Mouse (Mus musculus): ENCODE data around the gene Cox8b.

Cox8b gene

DNA sequence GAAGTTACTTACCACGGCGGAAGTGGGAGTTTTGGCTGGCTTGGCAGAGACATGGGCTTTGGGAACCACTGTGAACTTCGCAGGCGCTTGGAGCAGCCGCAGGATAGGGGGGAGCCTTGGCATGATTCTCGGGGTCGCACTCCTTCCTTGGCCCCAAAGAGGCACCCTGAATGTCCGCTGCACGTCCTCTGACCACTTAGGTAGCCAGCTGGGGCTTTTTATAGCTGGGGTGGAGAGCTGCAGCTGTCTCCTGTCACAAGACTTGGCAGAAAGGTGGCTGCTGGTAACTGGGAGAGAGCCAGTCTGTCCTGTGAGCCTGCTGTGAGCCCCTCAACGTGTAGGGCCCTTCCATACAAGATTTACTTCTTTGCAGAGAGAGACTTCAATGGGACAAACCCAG lies at the start of gene Cox8b:
Cox8b (minus strand) TSS at position 227 of the 400 bp plus-strand sequence.
- CTCF ChIA-PET, result no interaction called here

DNA sequence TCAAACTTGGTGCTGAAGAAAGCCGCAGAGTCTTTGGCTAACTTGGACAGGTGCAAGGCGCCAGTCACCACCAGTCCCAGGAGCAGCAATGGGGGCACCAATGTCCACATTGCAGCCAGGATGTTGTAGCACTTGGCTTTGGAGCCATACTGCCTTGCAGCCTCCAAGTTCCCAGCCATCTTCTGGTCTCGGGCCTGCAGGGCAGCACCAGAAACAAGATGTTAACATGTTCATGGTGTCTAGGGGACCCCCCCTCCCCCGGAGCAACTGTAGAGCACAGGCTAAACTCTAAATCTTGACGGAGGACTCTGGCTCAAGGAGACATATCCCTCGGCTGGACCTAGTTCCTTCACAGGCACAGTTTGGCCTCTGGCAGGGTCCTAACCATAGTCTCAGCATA lies 49.0 kb upstream of the Cox8b start:
- CTCF ChIA-PET, result interaction anchor here (0.8 kb wide), 1 partner anchor 634 kb away, joined by 3 read pairs; no protein-coding TSS in a partner anchor

DNA sequence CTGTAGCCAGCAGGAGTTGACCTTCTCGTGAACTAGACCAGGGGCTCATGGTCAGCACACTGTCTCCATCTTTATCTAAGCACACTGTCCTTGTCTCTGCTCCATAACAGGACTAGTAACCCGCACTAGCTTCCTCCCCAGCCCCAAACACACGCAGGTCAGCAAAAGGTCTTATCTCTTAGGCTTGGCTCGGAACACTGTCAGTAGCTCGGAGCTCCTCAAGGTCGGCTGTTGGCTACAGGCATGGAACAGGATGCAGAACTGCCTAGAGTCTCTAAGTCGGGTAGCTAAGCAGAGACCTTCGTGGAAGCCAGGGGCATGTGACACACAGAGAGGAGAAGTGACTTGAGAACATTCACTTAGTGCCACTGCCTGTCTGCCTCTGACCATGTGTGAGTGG lies 47.9 kb upstream of the Cox8b start:
- CTCF ChIA-PET, result no interaction called here

DNA sequence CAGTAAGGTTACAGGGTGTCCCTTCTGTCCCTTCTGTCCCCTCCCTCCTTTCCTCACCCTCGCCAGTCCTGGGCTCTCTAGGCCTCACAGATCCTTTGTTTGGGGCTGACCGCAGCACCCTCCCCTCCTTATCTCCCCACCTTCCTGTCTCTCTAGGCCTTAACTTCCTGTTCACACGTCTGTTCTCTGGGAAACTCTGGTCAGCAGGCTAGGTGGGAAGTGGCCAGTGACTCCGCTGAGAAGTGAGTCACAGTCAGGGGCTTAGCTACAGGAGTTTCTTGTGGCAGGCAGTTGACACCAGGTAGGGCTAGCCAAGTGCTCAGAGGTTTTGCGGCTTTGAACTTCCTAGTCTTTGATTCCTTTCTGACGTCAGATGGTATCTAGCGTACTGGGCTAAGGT lies 46.7 kb upstream of the Cox8b start:
- CTCF ChIA-PET, result interaction anchor here (0.6 kb wide), 1 partner anchor 15 kb away, joined by 3 read pairs; no protein-coding TSS in a partner anchor

DNA sequence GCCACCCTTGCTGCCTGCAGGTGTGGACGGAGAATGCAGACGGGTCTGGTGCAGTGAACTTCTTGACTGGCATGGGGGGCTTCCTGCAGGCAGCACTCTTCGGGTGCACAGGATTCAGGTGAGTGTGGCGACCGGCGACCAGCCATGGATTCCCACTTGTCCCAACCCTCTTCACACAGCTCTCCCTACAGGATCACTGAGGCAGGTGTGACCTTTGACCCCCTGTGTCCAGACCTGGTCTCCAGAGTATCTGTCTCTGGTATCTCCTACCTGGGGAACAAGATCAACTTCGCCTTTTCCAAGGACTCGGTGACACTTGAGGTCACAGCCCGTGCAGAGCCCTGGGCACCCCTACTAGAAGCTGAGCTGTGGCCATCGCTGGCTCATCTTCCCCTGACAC lies 46.1 kb upstream of the Cox8b start:
- CTCF ChIA-PET, result no interaction called here

DNA sequence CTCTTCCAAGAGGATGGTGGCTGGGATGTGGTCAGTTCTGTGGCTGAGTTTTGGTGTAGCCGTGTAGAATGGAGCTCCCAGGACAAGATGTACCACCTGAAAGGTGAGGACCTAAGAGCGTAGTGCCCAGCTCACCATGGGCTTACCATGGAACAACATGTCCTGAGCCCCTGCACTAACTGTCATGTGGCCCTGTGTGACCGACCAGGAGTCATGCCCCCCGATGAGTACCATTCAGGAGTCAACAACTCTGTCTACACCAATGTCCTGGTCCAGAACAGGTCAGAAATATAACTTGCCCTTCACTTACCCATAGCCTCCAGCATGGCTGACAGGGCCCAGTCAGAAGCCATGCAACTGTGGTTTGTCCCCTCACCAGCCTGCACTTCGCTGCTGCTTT lies 45.0 kb upstream of the Cox8b start:
- CTCF ChIA-PET, result no interaction called here

DNA sequence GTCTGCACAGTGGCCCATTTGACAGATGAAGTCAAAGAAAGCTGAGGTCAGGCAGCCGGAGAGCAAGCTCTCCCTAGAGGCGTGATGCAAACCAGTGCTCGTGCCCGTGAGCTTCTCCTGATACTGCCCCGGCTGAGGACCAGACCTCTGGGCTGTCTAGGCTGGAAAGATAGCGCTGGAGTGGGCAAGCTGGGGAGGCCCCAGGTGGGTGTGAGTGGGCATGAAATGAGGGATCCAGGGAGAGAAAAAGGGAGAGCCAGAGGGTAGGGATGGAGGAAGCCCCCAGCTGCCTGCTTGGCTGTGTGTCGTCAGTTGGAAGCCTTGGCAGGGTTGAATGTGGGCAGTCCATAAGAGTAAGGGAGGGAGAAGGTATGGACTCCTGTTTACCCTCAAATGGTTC lies 44.0 kb upstream of the Cox8b start:
- CTCF ChIA-PET, result no interaction called here

DNA sequence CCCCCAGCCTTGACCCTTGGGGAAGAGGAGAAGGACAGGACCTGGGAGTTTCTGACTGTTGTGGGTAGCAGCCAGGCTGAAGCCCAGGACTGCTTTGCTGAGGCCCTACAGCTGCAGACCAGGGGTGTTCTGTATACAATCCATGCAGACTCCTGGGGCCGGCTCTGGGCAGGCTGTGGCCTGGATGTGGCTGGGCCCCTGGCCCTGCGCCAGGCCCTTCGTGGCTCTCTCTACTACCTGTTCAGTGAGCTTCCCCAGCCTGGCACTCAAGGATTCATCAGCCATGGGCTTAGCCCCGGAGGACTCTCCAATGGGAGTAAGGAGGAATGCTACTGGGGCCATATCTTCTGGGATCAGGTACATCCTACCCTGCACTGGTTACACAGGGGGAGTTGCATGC lies 43.1 kb upstream of the Cox8b start:
- CTCF ChIA-PET, result no interaction called here

DNA sequence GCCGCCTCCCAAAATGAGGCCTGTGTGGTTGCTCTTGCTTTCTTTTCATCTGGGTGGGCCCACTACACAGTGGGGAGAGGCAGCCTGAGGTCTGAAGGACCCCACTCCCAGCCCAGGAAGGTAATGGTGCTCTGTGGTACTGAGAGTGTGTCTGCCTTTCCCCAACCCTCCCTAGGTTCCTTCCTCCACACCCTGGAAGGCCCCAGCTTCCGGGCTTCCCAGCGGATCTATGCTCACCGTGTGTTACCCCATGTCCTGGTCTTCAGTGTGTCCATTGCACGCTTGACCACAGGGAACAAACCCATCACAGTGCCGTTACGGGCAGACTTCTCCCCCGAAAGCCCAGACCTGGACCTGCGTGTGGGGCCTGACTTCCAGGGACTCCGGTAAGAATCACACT lies 42.6 kb upstream of the Cox8b start:
- CTCF ChIA-PET, result no interaction called here

DNA sequence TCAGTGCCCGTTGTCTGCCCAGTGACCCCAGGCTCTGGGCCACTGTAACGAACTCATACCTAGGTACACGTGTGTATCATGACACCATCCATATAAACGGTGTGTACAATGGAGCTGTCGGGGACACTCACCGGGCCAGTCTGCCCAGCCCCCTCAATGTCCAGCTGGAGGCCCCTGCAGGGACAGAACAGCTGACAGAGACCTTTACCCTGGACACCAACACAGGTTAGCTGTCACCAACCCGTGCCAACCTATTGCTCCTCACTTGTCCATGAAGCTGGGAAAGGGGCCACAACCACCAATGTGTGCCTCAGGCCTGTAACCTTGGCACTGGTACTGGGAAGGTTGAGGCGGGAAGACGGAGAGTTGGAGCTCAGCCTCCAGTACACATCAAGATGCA lies 42.1 kb upstream of the Cox8b start:
- CTCF ChIA-PET, result interaction anchor here (0.7 to 1.4 kb wide), 2 partner anchors 17 to 234 kb away, joined by 3 read pairs; no protein-coding TSS in a partner anchor

DNA sequence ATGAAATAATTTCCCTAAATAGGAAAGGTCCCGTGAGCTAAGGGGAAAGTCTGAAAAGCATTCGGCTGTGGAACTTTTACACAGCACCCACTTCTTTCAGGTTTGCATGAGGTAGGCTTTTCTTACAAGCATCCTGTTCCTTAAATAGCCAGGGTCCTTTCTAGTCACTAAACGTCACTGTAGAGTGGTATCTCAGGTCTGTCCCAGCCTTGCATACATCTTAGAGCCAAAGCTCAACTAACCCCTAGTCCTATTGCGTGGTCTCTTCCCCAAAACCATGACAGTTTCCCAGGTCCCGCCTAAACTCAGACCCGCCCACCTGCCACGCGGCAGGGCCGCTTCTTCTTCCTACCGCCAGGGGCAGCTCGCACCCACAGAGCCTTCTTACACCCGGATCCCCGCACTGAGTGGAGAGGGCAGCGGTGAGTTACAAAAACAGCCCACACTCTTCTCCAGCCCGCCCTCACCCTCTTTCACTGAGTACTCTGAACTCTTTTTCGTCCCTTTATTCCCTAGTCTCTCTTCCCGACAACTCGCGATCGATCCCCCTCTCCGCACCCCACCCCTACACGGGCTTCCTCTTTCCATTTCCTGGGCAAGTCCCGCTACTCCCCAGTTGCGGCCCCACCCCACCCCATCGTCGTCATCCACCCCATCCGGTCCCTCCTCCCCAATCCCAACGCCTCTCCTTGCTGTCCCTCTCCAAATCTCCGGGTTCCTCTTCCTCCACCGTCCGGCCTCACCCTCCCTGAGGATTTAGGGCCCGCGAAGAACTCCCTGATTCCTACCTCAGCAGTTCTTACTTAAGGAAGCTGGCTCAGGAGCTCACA lies 41.2 kb upstream of the Cox8b start, which contains the start of gene Pgghg:
Pgghg (plus strand) TSS at position 170 of the 830 bp plus-strand sequence.
- CTCF ChIA-PET, result interaction anchor here (0.5 to 1.4 kb wide), 6 partner anchors 11 to 235 kb away, joined by 3 to 5 read pairs (median 3); no protein-coding TSS in a partner anchor

DNA sequence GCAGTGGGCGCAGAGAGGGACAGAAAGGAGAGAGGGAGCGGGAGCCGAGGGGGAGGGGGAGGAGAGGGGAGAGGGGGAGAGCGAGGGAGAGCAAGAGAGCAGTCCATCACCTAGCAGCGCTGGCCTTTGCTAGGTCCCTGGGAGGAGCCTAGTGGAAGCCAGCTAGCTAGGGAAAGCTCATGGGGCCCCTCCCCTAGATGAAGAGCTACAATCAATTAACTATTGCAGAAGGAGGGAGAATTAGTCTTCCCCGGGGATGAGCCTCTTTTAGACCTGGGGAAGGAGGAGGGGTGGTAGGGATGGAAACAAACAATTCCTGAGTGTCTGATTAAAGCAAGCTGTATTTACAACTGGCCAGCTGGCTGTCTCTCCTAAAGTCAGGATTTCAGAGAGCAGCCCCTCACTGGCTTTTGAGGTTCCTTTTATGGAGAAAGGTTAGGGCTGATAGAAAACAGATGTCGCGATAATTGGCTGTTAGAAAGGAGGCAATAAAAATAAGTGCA lies 39.5 kb upstream of the Cox8b start:
- CTCF ChIA-PET, result no interaction called here

DNA sequence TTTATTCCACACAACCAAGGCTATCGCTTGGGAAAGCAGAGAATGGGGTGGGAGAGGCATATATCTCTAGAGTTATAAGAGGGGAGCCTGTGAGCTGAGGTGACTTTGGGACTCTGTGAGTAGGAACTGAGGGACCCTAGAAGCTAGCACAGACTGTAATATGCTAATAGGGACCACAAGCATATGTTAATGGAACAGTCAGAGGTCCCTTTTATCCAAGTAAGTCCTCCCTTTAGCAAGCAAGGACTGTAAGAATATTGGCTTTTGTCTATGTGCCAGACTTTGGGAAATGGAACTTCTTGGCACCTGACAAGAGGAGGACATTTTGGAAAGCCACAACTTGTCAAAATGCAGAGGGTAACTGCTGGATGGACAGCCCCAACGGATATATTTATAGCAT lies 38.6 kb upstream of the Cox8b start:
- CTCF ChIA-PET, result no interaction called here

DNA sequence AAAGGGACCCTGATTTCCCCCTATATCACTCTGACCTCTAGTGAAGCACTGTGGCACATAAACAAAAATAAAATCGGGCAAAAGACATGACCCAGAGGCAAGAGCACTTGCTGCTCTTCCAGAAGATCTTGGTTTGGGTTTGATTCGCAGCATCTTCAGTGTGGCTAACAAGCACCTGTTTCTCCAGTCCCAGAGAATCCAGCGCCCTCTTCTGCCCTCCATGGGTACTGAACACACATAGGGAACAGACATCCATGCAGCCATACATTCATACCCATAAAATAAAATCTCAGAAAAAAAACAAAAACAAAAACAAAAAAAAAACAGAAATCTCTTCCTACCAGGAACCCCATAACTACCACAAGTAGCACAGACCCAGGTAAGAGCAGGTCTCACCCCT lies 38.2 kb upstream of the Cox8b start:
- CTCF ChIA-PET, result no interaction called here

DNA sequence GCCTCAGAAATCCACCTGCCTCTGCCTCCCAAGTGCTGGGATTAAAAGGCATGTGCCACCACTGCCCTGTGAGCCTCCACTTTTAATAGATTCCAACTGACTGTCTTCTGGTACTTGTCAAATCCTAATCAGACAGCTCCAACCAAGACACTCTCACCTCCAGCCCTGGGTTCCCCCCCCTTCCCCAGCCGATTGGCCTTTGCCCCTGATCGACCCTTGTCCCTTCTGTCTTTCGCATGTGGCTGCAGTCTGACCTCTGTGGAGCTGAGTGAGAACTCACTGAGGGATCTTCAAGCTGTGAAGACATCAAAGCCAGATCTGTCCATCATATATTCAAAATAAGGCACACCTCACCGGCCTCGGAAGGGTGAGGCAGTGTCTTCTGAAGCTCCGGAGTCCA lies 26.9 kb upstream of the Cox8b start:
- CTCF ChIA-PET, result interaction anchor here (0.6 kb wide), 1 partner anchor 10 kb away, joined by 14 read pairs; no protein-coding TSS in a partner anchor

DNA sequence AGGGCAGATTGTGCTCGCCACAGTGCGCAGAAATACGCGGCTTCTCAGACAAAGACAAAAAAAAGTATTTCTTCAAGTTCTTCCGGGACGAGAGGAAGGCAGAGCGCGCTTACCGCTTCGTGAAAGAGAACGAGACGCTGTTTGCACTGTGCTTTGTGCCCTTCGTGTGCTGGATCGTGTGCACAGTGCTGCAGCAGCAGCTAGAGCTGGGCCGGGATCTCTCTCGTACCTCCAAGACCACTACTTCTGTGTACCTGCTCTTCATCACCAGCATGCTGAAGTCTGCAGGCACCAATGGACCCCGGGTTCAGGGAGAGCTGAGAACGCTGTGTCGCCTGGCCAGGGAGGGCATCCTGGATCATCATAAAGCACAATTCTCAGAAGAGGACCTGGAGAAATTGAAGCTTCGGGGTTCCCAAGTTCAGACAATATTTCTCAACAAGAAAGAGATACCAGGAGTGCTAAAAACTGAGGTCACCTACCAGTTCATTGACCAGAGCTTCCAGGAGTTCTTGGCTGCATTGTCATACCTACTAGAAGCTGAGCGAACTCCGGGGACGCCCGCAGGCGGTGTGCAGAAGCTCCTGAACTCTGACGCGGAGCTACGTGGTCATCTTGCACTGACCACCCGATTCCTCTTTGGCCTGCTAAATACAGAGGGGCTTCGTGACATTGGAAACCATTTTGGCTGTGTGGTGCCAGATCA lies 23.0 kb upstream of the Cox8b start:
- CTCF ChIA-PET, result no interaction called here

DNA sequence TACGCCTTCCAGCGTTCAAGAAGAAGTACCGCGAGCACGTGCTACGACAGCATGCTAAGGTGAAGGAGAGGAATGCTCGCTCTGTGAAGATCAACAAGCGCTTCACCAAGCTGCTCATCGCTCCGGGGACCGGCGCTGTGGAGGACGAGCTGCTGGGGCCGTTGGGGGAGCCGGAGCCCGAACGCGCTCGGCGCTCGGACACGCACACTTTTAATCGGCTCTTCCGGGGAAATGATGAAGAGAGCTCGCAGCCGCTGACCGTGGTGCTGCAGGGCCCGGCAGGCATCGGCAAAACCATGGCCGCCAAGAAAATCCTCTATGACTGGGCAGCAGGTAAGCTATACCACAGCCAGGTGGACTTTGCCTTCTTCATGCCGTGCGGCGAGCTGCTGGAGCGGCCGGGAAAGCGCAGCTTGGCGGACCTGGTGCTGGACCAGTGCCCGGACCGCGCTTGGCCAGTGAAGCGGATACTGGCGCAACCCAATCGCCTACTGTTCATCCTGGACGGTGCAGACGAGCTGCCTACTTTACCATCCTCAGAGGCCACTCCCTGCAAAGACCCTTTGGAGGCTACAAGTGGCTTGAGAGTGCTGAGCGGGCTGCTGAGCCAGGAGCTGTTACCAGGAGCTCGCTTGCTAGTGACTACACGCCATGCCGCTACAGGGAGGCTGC lies 22.3 kb upstream of the Cox8b start:
- CTCF ChIA-PET, result no interaction called here

DNA sequence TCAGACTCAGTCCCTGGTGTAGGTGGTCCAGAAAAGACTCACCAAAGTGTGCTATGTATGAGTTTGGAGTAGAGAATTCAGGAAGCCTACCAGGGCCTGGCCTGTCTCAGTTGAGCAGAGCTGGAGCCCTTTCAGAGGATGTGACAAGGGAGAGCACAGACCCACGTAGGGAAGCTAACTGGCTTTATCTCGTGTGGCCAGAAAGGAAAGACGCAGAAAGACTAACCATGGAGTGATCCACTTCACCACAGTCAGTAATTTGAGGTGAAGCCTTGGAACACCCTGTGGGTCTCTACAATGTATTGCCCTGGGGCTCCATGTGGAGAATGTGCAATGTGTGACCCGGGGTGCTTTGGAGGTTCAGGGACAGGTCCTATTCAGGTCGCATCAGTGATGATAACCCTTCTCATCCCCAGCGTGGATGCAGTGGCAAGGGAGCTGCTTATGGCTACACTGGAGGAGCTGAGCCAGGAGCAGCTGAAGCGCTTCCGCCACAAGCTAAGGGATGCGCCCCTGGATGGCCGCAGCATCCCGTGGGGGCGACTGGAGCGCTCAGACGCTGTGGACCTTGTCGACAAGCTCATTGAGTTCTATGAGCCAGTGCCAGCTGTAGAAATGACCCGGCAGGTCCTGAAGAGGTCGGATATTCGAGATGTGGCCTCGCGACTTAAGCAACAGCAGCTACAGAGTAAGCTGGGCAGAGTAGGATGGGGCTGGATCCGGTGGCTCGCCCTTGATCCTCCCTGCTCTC lies 21.2 kb upstream of the Cox8b start:
- CTCF ChIA-PET, result interaction anchor here (0.6 to 0.7 kb wide), 2 partner anchors 13 to 262 kb away, joined by 3 to 4 read pairs; no protein-coding TSS in a partner anchor

DNA sequence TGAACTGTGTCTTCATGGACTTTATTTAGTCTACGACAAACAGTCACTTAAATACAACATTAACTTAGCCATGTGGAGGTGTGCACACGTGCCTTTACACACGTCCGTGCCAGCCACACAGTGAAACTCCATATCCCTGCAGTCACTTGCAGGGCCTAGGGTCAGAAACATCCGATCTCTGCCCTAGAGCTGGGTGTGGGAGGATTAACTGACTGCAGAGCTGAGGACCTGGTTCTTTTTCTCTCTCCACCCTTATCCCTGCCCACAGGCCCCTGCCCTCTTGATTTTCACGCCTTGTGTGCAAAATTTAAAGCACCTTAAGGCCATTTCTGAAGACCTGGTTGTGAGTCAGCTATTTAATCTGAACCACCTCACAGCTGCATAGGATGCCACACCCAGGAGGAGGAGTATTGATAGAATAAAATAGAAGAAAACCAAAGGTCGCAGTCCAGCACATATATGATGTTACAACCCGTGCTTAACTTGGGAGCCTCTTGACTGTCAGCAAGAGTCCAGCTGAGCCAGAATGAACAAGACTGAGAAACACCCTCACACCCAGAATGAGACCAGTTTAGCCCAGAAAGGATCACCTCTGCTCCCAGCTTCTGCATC lies 20.3 kb upstream of the Cox8b start, which contains the start of gene Nlrp6:
Nlrp6 (plus strand) TSS at position 485 of the 612 bp plus-strand sequence.
- CTCF ChIA-PET, result interaction anchor here (0.6 kb wide), 1 partner anchor 263 kb away, joined by 4 read pairs; no protein-coding TSS in a partner anchor

DNA sequence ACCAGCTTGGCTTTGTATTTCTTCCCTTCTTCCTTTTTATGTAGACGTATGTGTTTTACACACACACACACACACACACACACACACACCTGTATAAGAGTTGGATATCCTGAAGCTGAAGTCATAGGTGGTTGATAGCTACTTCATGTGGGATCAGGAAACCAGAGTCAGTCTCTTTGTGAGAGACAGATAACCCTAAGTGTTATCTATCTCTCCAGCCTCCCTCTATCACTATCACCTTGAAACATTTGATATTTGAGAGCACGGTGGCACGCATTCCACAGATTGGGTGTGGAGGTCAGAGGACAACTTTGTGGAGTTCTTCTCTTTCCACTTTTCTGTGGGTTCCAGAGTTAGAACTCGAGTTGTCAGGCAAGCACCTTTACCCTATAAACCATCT lies 19.7 kb upstream of the Cox8b start:
- CTCF ChIA-PET, result interaction anchor here (0.6 kb wide), 1 partner anchor 228 kb away, joined by 6 read pairs; no protein-coding TSS in a partner anchor
